Mouse (Mus musculus): Measurements from ENCODE around the gene Tmem59. TPM values are rescaled to one million over a fixed set of nuclear protein-coding genes. Genes with fewer than 3 reads are reported as not detected.

Gene Tmem59
- total and polyA plus RNA-seq, 3 experiments: 50.7 to 71.8 (median 68.5) TPM

DNA sequence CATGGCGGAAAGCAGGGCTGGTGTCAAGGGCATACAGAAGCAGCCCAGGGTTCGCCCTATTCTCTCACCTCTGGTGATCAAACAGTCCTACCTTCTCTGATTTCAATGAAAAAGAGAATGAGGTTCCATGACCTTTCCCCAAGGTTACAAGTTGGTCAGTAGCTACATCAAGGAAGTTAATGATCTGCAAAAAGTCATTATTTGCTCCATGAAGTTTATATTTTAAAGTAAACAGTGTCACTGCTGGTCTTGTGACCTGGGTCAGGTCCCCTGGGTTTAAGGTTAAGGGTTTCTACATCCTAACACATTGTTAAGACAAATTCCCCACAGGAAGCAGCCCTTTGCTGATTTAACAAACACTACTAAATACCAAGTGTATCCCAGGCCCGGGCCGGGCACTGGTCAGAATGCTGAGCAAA is 21.2 kb upstream of the Tmem59 start:
- no peak for DNase-seq (ENCODE audit: extremely low read depth)
- peaks cover 53 to 90% of the 10 kb centered on the region in 2 experiments for H3K36me3 ChIP-seq (replicated peaks in 1 of 2; ENCODE audit: control insufficient read depth in 1 of 2, insufficient read depth in 1 of 2, low read length in 1 of 2)
- in situ Hi-C loops (cut with MboI; ENCODE audit: low pct_ligation_motif_present, low pct_unique_long_range_greater_than_20kb, low sequenced_read_pairs): loop anchor here (25.0 kb wide), 1 partner anchor 520 kb away; no protein-coding TSS in a partner anchor

DNA sequence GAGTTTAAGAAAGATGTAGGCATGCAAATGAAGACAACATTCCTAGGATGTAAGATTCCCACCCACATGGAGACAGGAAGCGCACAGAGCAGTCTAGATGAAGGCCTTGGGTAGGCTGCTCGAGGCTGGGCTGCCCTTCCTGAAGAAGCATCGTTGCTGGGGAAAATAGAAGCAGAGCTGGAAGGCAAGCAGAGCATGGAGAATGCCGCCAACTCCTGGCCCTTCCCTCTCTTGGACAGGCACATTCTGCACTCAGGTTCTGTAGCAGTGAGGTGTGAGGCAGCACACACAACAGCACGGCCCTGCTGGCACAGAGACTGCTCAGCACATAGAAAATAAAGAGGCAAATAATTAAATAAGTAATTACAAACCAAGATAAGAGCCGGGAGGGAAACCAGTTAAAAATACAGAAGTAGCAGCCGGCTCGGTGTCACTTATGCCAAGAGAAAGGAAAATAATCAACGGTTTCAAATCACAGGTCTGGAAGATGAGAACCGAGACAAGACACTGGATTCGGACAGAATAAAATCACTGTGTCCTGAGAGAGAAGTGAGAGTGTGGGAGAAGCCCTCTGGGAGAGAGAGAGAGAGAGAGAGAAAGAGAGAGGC is 18.9 kb upstream of the Tmem59 start:
- Histone ChIP-seq H3K4me2 (ENCODE audit: insufficient read depth, low read depth, poor library complexity, severe bottlenecking) (no peak overlapping the region), H3K79me2 (replicated peaks; ENCODE audit: control insufficient read depth, extremely low read depth, insufficient read depth, poor library complexity, severe bottlenecking) (no peaks in the 10 kb centered on the region), H3K36me3 (replicated peaks in 1 of 2; ENCODE audit: control insufficient read depth in 1 of 2, insufficient read depth in 1 of 2, low read length in 1 of 2) (peaks cover 53 to 94% of the 10 kb centered on the region in 2 experiments), H3K27me3 (replicated peaks) (no peaks in the 10 kb centered on the region), H3K4me3 (replicated peaks in 1 of 3; ENCODE audit: low read depth in 2 of 3, low read length in 2 of 3, poor library complexity in 1 of 3) (no peak overlapping the region), H3K9me3 (replicated peaks; ENCODE audit: low read length) (no peaks in the 10 kb centered on the region), H3K9ac (ENCODE audit: insufficient read depth, low read depth) (no peak overlapping the region), H3K4me1 (ENCODE audit: control insufficient read depth in 1 of 2, insufficient read depth in 2 of 2) (peaks cover 0 to 1% of the 10 kb centered on the region in 2 experiments; a peak in 1 of 4 replicates), H3K27ac (ENCODE audit: insufficient read depth, low read depth) (no peak overlapping the region)
- no peak for DNase-seq (ENCODE audit: extremely low read depth)
- dilution Hi-C loops (cut with MboI; ENCODE audit: extremely low pct_ligation_motif_present, extremely low pct_unique_long_range_greater_than_20kb, low sequenced_read_pairs): no loop called here
- no peak for TF ChIP-seq POLR2AphosphoS2 (IDR thresholded peaks at IDR 0.05; ENCODE audit: low read depth, low read length)
- TF ChIP-seq JUND (conservative IDR thresholded peaks at IDR 0.05; ENCODE audit: low read depth, low read length): no peak
- no peak for TF ChIP-seq TCF12 (IDR thresholded peaks at IDR 0.05; ENCODE audit: low read depth, low read length)
- TF ChIP-seq SIN3A (IDR thresholded peaks at IDR 0.05; ENCODE audit: low read length): no peak
- TF ChIP-seq ZKSCAN1 (IDR thresholded peaks at IDR 0.05; ENCODE audit: borderline replicate concordance, low read depth, low read length): no peak
- no peak for TF ChIP-seq NELFE (IDR thresholded peaks at IDR 0.05; ENCODE audit: low read depth, low read length)
- no peak for TF ChIP-seq TBP (conservative IDR thresholded peaks at IDR 0.05; ENCODE audit: low read depth, low read length)
- TF ChIP-seq USF2 (conservative IDR thresholded peaks at IDR 0.05; ENCODE audit: low read depth, low read length): no peak
- TF ChIP-seq EP300 (IDR thresholded peaks at IDR 0.05; ENCODE audit: low read length): no peak
- no peak for TF ChIP-seq MAFK (IDR thresholded peaks at IDR 0.05; ENCODE audit: insufficient replicate concordance, low read length)
- TF ChIP-seq ZMIZ1 (IDR thresholded peaks at IDR 0.05; ENCODE audit: low read depth, low read length): no peak
- TF ChIP-seq E2F4 (IDR thresholded peaks at IDR 0.05; ENCODE audit: insufficient replicate concordance, low read depth, low read length): no peak
- TF ChIP-seq MYC (IDR thresholded peaks at IDR 0.05; ENCODE audit: low read depth, low read length): no peak
- no peak for TF ChIP-seq USF1 (IDR thresholded peaks at IDR 0.05; ENCODE audit: low read depth, low read length)
- TF ChIP-seq MAZ (IDR thresholded peaks at IDR 0.05; ENCODE audit: low read depth, low read length): no peak
- TF ChIP-seq GABPA (IDR thresholded peaks at IDR 0.05; ENCODE audit: insufficient replicate concordance, low read depth, low read length): no peak
- in situ Hi-C loops (cut with MboI; ENCODE audit: low pct_ligation_motif_present, low pct_unique_long_range_greater_than_20kb, low sequenced_read_pairs): loop anchor here (25.0 kb wide), 1 partner anchor 522 kb away; no protein-coding TSS in a partner anchor

More for the DNA sequence above, 21.2 kb upstream of the Tmem59 start:
- dilution Hi-C loops (cut with MboI; ENCODE audit: extremely low pct_ligation_motif_present, extremely low pct_unique_long_range_greater_than_20kb, low sequenced_read_pairs): no loop called here
- H3K27ac ChIP-seq (ENCODE audit: insufficient read depth, low read depth): no peak overlapping the region
- no peaks in the 10 kb centered on the region for H3K9me3 ChIP-seq (replicated peaks; ENCODE audit: low read length)
- no peak overlapping the region for H3K4me3 ChIP-seq (replicated peaks in 1 of 3; ENCODE audit: low read depth in 2 of 3, low read length in 2 of 3, poor library complexity in 1 of 3)
- H3K27me3 ChIP-seq (replicated peaks): no peaks in the 10 kb centered on the region
- H3K4me1 ChIP-seq (ENCODE audit: control insufficient read depth in 1 of 2, insufficient read depth in 2 of 2): no peaks in the 10 kb centered on the region
- H3K79me2 ChIP-seq (replicated peaks; ENCODE audit: control insufficient read depth, extremely low read depth, insufficient read depth, poor library complexity, severe bottlenecking): no peaks in the 10 kb centered on the region
- no peak overlapping the region for H3K4me2 ChIP-seq (ENCODE audit: insufficient read depth, low read depth, poor library complexity, severe bottlenecking)
- no peak for TF ChIP-seq MXI1 (IDR thresholded peaks at IDR 0.05; ENCODE audit: low read depth, low read length)
- no peak for TF ChIP-seq CHD1 (IDR thresholded peaks at IDR 0.05; ENCODE audit: low read depth, low read length)
- no peak for TF ChIP-seq POLR2A (IDR thresholded peaks at IDR 0.05; ENCODE audit: low read depth, low read length)
- TF ChIP-seq PAX5 (IDR thresholded peaks at IDR 0.05; ENCODE audit: low read length): no peak
- TF ChIP-seq E2F4 (IDR thresholded peaks at IDR 0.05; ENCODE audit: insufficient replicate concordance, low read depth, low read length): no peak
- no peak for TF ChIP-seq ZC3H11A (IDR thresholded peaks at IDR 0.05; ENCODE audit: low read depth, low read length)
- no peak for TF ChIP-seq HCFC1 (IDR thresholded peaks at IDR 0.05; ENCODE audit: low read depth, low read length)
- no peak for TF ChIP-seq RCOR1 (conservative IDR thresholded peaks at IDR 0.05; ENCODE audit: low read depth, low read length)
- no peak for TF ChIP-seq MAFK (IDR thresholded peaks at IDR 0.05; ENCODE audit: insufficient replicate concordance, low read length)
- TF ChIP-seq CTCF (conservative IDR thresholded peaks at IDR 0.05 in 1 of 2, IDR thresholded peaks at IDR 0.05 in 1 of 2; ENCODE audit: low read depth in 2 of 2, low read length in 2 of 2): no peak
- TF ChIP-seq USF1 (IDR thresholded peaks at IDR 0.05; ENCODE audit: low read depth, low read length): no peak
- no peak for TF ChIP-seq GABPA (IDR thresholded peaks at IDR 0.05; ENCODE audit: insufficient replicate concordance, low read depth, low read length)
- TF ChIP-seq SIN3A (IDR thresholded peaks at IDR 0.05; ENCODE audit: low read length): no peak
- no peak for TF ChIP-seq ZNF384 (IDR thresholded peaks at IDR 0.05; ENCODE audit: low read depth, low read length)
- no peak for TF ChIP-seq ELF1 (IDR thresholded peaks at IDR 0.05; ENCODE audit: low read depth, low read length)
- no peak for TF ChIP-seq TCF12 (IDR thresholded peaks at IDR 0.05; ENCODE audit: low read depth, low read length)
- no peak for TF ChIP-seq USF2 (conservative IDR thresholded peaks at IDR 0.05; ENCODE audit: low read depth, low read length)
- no peak for TF ChIP-seq TBP (conservative IDR thresholded peaks at IDR 0.05; ENCODE audit: low read depth, low read length)
- no peak overlapping the region for H3K9ac ChIP-seq (ENCODE audit: insufficient read depth, low read depth)
